Mouse (Mus musculus): ENCODE measurements at regions not wholly inside any gene's neighbourhood (a gene's known extent, or its start where the extent isn't known, plus 50 kb on each side); places are given as distances from the start of the nearest gene placed in this dataset.

DNA sequence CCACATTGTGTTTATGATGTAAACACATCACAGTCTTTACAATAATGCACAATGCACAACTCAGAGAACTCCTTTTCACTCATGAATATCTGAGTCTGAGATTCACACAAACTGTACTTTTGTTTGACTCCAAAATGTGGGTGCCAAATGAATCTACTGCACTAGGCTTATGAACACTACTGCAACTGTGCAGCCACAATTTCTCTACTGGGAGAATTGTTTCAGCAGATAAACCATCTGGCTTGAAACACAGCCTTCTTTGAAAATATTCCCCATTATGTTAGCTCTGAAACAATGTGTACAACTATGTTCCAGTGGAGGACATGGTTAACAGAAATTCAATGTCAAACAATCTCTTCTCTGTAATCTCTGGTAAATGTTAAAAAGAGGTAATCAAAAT, 166.6 kb upstream of the Zeb2 start:
- TF ChIP-seq MAFK (IDR thresholded peaks at IDR 0.05; ENCODE audit: insufficient read depth, low read depth, low read length) (no peak), CHD2 (IDR thresholded peaks at IDR 0.05; ENCODE audit: low read depth, low read length) (no peak), HCFC1 (IDR thresholded peaks at IDR 0.05; ENCODE audit: borderline replicate concordance, insufficient read depth, low read length) (no peak), ZC3H11A (IDR thresholded peaks at IDR 0.05; ENCODE audit: borderline replicate concordance, low read depth, low read length) (no peak), ZNF384 (IDR thresholded peaks at IDR 0.05; ENCODE audit: low read depth, low read length) (no peak)
- in situ Hi-C loops (cut with MboI; ENCODE audit: low sequenced_read_pairs in 2 of 2, unreplicated experiment in 2 of 2): no loop called here
- Histone ChIP-seq H3K9me3 (ENCODE audit: control insufficient read depth, insufficient read depth, low read depth, low read length) (no peaks in the 10 kb centered on the region), H3K36me3 (ENCODE audit: control insufficient read depth, insufficient read depth, low read length, poor library complexity, severe bottlenecking) (no peaks in the 10 kb centered on the region), H3K4me3 (ENCODE audit: insufficient read depth in 1 of 2, low read depth in 1 of 2, low read length in 2 of 2, poor library complexity in 1 of 2, severe bottlenecking in 1 of 2) (no peak overlapping the region), H3K4me1 (ENCODE audit: control insufficient read depth in 2 of 2, insufficient read depth in 2 of 2, low read length in 2 of 2, poor library complexity in 1 of 2) (no peaks in the 10 kb centered on the region), H3K27ac (ENCODE audit: insufficient read depth, low read depth, low read length, poor library complexity, severe bottlenecking) (no peak overlapping the region), H3K9ac (ENCODE audit: insufficient read depth, low read depth, low read length, poor library complexity, severe bottlenecking) (no peak overlapping the region)
- no peak for DNase-seq (ENCODE audit: low read depth, low spot score)

DNA sequence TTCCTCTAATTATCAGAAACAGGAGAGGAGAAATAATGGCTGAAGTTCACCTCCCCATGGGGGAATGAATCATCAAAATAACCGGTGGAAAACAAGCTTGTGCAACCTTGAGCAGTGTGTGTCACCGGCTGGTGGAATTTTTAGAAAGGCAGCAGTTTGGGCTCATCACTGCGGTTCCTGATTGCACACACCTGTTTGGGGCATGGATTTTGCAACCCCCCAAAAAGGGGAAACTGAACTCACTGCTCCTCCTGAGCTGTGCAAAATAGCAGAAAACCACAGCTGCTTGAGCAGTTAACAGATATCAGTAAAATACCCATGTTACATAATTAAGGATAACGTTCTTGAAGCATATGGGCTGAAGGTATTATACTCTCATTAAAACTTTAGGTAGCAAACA, 162.3 kb upstream of the Zeb2 start:
- Histone ChIP-seq H3K4me1 (ENCODE audit: control insufficient read depth in 2 of 2, insufficient read depth in 2 of 2, low read length in 2 of 2, poor library complexity in 1 of 2) (no peaks in the 10 kb centered on the region), H3K27ac (ENCODE audit: insufficient read depth, low read depth, low read length, poor library complexity, severe bottlenecking) (no peak overlapping the region), H3K4me3 (ENCODE audit: insufficient read depth in 1 of 2, low read depth in 1 of 2, low read length in 2 of 2, poor library complexity in 1 of 2, severe bottlenecking in 1 of 2) (no peak overlapping the region), H3K36me3 (ENCODE audit: control insufficient read depth, insufficient read depth, low read length, poor library complexity, severe bottlenecking) (no peaks in the 10 kb centered on the region), H3K9ac (ENCODE audit: insufficient read depth, low read depth, low read length, poor library complexity, severe bottlenecking) (no peak overlapping the region), H3K9me3 (ENCODE audit: control insufficient read depth, insufficient read depth, low read depth, low read length) (no peaks in the 10 kb centered on the region)
- TF ChIP-seq ZNF384 (IDR thresholded peaks at IDR 0.05; ENCODE audit: low read depth, low read length): no peak
- TF ChIP-seq CHD2 (IDR thresholded peaks at IDR 0.05; ENCODE audit: low read depth, low read length): no peak
- TF ChIP-seq ZC3H11A (IDR thresholded peaks at IDR 0.05; ENCODE audit: borderline replicate concordance, low read depth, low read length): no peak
- TF ChIP-seq MAFK (IDR thresholded peaks at IDR 0.05; ENCODE audit: insufficient read depth, low read depth, low read length): no peak
- TF ChIP-seq HCFC1 (IDR thresholded peaks at IDR 0.05; ENCODE audit: borderline replicate concordance, insufficient read depth, low read length): no peak
- DNase-seq (ENCODE audit: low read depth, low spot score): no peak
- in situ Hi-C loops (cut with MboI; ENCODE audit: low sequenced_read_pairs in 2 of 2, unreplicated experiment in 2 of 2): no loop called here

DNA sequence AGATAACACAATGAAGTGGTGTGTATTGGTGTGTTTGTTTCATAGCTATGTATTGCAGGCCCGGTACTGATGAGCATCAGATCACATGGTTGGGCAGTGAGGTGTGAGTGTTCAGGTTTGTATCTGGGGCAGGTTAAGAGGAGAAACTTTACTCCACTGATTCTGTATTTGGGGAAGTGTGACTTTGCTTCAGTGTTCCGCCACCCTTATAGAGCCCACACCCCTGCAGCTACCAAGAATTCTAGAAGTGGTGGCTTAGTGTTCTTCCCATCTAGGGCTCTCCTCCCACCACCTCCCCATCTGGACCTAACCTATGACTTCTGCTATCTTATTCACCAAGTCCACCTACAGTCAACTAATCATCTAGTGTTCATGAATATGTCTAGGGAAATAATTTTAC, 160.4 kb upstream of the Zeb2 start:
- no peak for DNase-seq (ENCODE audit: low read depth, low spot score)
- no peaks in the 10 kb centered on the region for H3K9me3 ChIP-seq (ENCODE audit: control insufficient read depth, insufficient read depth, low read depth, low read length)
- no peak for TF ChIP-seq ZNF384 (IDR thresholded peaks at IDR 0.05; ENCODE audit: low read depth, low read length)
- TF ChIP-seq MAFK (IDR thresholded peaks at IDR 0.05; ENCODE audit: insufficient read depth, low read depth, low read length): no peak
- no peak for TF ChIP-seq HCFC1 (IDR thresholded peaks at IDR 0.05; ENCODE audit: borderline replicate concordance, insufficient read depth, low read length)
- TF ChIP-seq ZC3H11A (IDR thresholded peaks at IDR 0.05; ENCODE audit: borderline replicate concordance, low read depth, low read length): no peak
- TF ChIP-seq CHD2 (IDR thresholded peaks at IDR 0.05; ENCODE audit: low read depth, low read length): no peak
- H3K4me1 ChIP-seq (ENCODE audit: control insufficient read depth in 2 of 2, insufficient read depth in 2 of 2, low read length in 2 of 2, poor library complexity in 1 of 2): no peaks in the 10 kb centered on the region
- no peak overlapping the region for H3K9ac ChIP-seq (ENCODE audit: insufficient read depth, low read depth, low read length, poor library complexity, severe bottlenecking)
- in situ Hi-C loops (cut with MboI; ENCODE audit: low sequenced_read_pairs in 2 of 2, unreplicated experiment in 2 of 2): no loop called here
- H3K4me3 ChIP-seq (ENCODE audit: insufficient read depth in 1 of 2, low read depth in 1 of 2, low read length in 2 of 2, poor library complexity in 1 of 2, severe bottlenecking in 1 of 2): no peak overlapping the region
- no peak overlapping the region for H3K27ac ChIP-seq (ENCODE audit: insufficient read depth, low read depth, low read length, poor library complexity, severe bottlenecking)
- H3K36me3 ChIP-seq (ENCODE audit: control insufficient read depth, insufficient read depth, low read length, poor library complexity, severe bottlenecking): no peaks in the 10 kb centered on the region

DNA sequence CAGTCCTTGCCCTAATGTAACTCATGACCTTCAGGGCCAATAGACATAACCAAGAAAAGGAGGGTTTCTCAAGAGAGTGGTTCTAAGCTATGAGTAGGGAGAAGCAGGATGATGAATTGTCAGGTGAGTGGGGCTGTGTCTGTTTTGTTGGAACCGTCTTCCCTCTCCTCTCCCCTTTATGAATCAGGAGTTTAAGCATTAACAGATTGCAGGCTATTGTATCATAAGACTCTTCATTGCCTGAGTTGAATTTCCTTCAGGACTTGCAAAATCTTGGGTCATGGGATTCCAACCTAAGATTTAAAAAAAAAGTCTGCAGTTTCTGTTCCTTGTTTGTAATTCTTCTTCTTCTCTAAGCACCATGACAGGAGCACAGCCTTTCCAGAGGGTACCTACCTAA, 159.5 kb upstream of the Zeb2 start:
- in situ Hi-C loops (cut with MboI; ENCODE audit: low sequenced_read_pairs in 2 of 2, unreplicated experiment in 2 of 2): no loop called here
- TF ChIP-seq ZNF384 (IDR thresholded peaks at IDR 0.05; ENCODE audit: low read depth, low read length): no peak
- TF ChIP-seq MAFK (IDR thresholded peaks at IDR 0.05; ENCODE audit: insufficient read depth, low read depth, low read length): no peak
- no peak for TF ChIP-seq ZC3H11A (IDR thresholded peaks at IDR 0.05; ENCODE audit: borderline replicate concordance, low read depth, low read length)
- TF ChIP-seq CHD2 (IDR thresholded peaks at IDR 0.05; ENCODE audit: low read depth, low read length): no peak
- no peak for TF ChIP-seq HCFC1 (IDR thresholded peaks at IDR 0.05; ENCODE audit: borderline replicate concordance, insufficient read depth, low read length)
- no peaks in the 10 kb centered on the region for H3K9me3 ChIP-seq (ENCODE audit: control insufficient read depth, insufficient read depth, low read depth, low read length)

DNA sequence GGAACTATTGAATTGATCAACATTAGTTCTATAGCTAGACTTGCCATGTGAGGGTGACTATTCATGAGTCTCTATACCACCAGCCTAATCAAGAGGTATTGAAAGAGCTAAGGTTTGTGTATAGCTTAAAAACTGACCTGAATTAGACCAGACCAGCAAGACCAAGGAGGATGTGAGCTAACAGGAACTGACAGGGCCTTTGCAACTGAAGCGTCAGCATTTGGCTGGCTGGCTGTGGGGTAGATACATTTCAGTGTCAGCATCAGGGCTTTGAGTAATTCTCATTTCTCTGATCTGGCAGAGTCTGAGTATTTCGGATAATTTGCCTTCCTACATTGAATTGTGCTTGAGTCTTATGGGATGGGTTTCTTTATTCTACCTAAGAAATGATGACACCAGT, 152.8 kb upstream of the Zeb2 start:
- Histone ChIP-seq H3K4me3 (ENCODE audit: insufficient read depth in 1 of 2, low read depth in 1 of 2, low read length in 2 of 2, poor library complexity in 1 of 2, severe bottlenecking in 1 of 2) (no peak overlapping the region), H3K4me1 (ENCODE audit: control insufficient read depth in 2 of 2, insufficient read depth in 2 of 2, low read length in 2 of 2, poor library complexity in 1 of 2) (no peaks in the 10 kb centered on the region), H3K27ac (ENCODE audit: insufficient read depth, low read depth, low read length, poor library complexity, severe bottlenecking) (no peak overlapping the region), H3K9me3 (ENCODE audit: control insufficient read depth, insufficient read depth, low read depth, low read length) (no peaks in the 10 kb centered on the region), H3K36me3 (ENCODE audit: control insufficient read depth, insufficient read depth, low read length, poor library complexity, severe bottlenecking) (no peaks in the 10 kb centered on the region), H3K9ac (ENCODE audit: insufficient read depth, low read depth, low read length, poor library complexity, severe bottlenecking) (no peak overlapping the region)
- DNase-seq (ENCODE audit: low read depth, low spot score): no peak
- no peak for TF ChIP-seq CHD2 (IDR thresholded peaks at IDR 0.05; ENCODE audit: low read depth, low read length)
- no peak for TF ChIP-seq MAFK (IDR thresholded peaks at IDR 0.05; ENCODE audit: insufficient read depth, low read depth, low read length)
- no peak for TF ChIP-seq ZNF384 (IDR thresholded peaks at IDR 0.05; ENCODE audit: low read depth, low read length)
- TF ChIP-seq ZC3H11A (IDR thresholded peaks at IDR 0.05; ENCODE audit: borderline replicate concordance, low read depth, low read length): no peak
- no peak for TF ChIP-seq HCFC1 (IDR thresholded peaks at IDR 0.05; ENCODE audit: borderline replicate concordance, insufficient read depth, low read length)
- in situ Hi-C loops (cut with MboI; ENCODE audit: low sequenced_read_pairs in 2 of 2, unreplicated experiment in 2 of 2): no loop called here

More for the DNA sequence above, 159.5 kb upstream of the Zeb2 start:
- H3K27ac ChIP-seq (ENCODE audit: insufficient read depth, low read depth, low read length, poor library complexity, severe bottlenecking): no peak overlapping the region
- H3K9ac ChIP-seq (ENCODE audit: insufficient read depth, low read depth, low read length, poor library complexity, severe bottlenecking): no peak overlapping the region
- H3K4me1 ChIP-seq (ENCODE audit: control insufficient read depth in 2 of 2, insufficient read depth in 2 of 2, low read length in 2 of 2, poor library complexity in 1 of 2): no peaks in the 10 kb centered on the region
- H3K4me3 ChIP-seq (ENCODE audit: insufficient read depth in 1 of 2, low read depth in 1 of 2, low read length in 2 of 2, poor library complexity in 1 of 2, severe bottlenecking in 1 of 2): no peak overlapping the region
- H3K36me3 ChIP-seq (ENCODE audit: control insufficient read depth, insufficient read depth, low read length, poor library complexity, severe bottlenecking): no peaks in the 10 kb centered on the region
- DNase-seq (ENCODE audit: low read depth, low spot score): no peak

Data from ES-E14 (cell line).